Mouse (Mus musculus): Measurements from ENCODE around the gene AU022252. TPM values are rescaled to one million over a fixed set of nuclear protein-coding genes. Genes with fewer than 3 reads are reported as not detected.
A peak's percentile ranks its signal among the peaks of the same experiment; 100 is the strongest.

The AU022252 gene
- polyA plus RNA-seq, 1 experiment from 2014 or later = 3.0 TPM

DNA sequence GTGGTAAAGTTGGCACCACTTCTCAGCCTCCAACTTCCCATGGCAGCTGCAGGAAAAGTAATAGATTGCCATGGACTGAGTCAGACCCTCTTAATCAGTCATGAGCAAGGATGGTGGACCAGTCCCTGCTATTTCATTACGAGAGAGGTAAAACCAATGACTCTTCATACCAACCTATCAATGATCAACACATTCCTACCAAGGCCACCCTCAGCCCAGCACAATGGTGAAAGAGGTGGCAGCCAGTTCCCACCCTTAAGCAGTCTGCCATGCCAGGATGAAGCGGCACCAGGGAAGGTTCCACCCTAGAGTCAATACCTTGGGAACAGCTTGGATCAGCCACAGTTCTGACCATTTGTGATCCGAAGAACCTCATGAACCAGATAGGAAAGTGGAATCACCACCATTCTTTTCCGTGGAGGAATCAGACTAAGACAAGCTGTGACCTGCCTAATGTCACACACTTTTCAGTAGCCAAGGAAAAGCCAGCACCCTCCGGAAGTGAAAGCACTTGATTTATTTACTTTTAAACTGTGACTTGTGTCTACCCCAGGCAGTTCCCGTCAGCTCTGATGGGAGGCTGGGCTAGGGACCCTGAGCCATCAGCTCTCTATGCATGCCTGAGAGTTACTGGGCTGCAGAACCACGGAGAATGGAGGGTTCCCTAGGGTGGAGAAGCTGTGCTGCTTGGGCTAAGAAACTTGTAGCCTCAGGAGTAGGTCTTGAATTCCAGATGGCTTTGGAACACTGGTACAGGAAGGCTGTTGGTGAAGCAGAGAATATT, 19.7 kb upstream of the AU022252 start:
- 69% methylated on average over 7 of the region's 7 CpGs for WGBS (ENCODE audit: missing documents)
- no peaks in the 10 kb centered on the region for H3K36me3 ChIP-seq (ENCODE audit: inconsistent target)
- H3K79me2 ChIP-seq (ENCODE audit: inconsistent target) = no peaks in the 10 kb centered on the region
- H3K4me3 ChIP-seq (ENCODE audit: inconsistent target) = no peak overlapping the region
- no peak overlapping the region for H3K27ac ChIP-seq

- Histone ChIP-seq H3K27ac (no peak overlapping the region), H3K4me3 (ENCODE audit: inconsistent target) (no peak overlapping the region), H3K79me2 (ENCODE audit: inconsistent target) (no peaks in the 10 kb centered on the region), H3K36me3 (ENCODE audit: inconsistent target) (no peaks in the 10 kb centered on the region)
- WGBS (ENCODE audit: missing documents) = 95% methylated on average over 11 of the region's 11 CpGs
These were observed 16.0 kb upstream of the AU022252 start for GRCm38 (mm10) chr4:119248407-119248965.

DNA sequence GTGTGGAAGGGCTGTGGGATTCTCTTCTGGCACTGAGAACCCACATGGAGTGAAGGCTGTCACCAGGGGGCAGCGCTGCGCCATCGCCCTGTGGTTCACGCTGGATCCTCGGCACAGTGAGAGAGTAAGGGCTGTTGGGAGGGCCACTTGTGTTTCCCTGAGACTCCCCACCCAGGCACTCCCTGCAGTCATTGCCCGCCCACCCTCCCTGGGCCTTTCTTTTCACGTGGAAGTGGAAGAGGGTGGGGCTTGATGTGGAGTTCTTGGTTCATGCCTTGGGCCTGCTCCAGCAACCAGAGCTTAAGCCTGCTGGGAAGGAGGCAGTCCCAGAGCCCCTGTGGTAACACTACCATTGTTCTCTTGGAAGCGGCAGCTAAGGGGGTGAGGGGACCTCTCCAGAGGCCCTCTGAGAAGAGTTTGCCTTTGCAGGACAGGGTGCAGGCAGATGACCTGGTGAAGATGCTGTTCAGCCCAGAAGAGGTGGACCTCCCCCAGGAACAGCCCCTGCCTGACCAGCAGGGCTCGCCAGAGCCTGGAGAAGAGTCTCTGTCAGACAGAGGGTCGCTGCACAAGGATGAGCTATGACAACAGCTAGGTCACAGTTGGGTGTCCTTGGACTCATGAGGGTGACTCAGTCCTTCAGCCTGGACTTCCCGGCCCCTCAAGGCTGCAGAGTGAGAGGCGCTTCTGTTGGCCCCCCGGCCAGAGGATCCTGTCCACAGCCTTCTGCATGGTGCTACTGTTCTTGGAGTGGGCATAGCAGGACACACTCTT, 15.1 kb upstream of the AU022252 start:
- H3K27ac ChIP-seq = no peak overlapping the region
- 56% methylated on average over 13 of the region's 13 CpGs for WGBS (ENCODE audit: missing documents)

DNA sequence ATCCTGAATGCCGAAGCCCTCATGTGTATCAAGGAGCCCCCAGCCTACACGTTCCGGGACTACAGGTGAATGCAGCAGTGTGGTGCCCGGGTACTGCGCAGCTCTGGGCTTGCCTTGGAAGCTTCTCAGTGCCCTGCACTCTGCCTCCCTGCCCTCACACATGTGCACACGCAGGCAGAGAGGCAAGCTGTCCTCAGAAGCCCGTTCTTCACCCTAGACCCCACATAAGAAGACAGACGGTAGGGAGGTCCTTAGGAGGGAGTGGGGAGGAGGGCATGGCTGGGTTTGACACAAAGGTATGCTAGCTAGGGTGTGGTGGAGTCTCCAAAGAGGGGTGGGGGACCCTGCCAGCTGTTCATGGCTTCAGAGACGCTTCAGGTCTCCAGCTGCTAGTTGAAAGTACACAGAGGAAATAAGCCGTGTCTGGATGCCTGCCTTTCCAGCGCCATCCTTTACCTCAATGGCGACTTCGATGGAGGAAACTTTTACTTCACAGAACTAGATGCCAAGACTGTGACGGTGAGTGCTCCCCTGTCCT, 14.2 kb upstream of the AU022252 start:
- Histone ChIP-seq H3K4me3 (ENCODE audit: inconsistent target) (no peak overlapping the region), H3K79me2 (ENCODE audit: inconsistent target) (no peaks in the 10 kb centered on the region), H3K27ac (no peak overlapping the region), H3K36me3 (ENCODE audit: inconsistent target) (0 out of 2 replicates have a peak, but pooled peaks cover 4% of the 10 kb centered on the region)
- 89% methylated on average over 14 of the region's 14 CpGs for WGBS (ENCODE audit: missing documents)

More for the DNA sequence above, 15.1 kb upstream of the AU022252 start:
- H3K4me3 ChIP-seq (ENCODE audit: inconsistent target) = no peak overlapping the region
- H3K36me3 ChIP-seq (ENCODE audit: inconsistent target) = no peaks in the 10 kb centered on the region
- no peaks in the 10 kb centered on the region for H3K79me2 ChIP-seq (ENCODE audit: inconsistent target)

GRCm38 (mm10) chr4:119245961-119246360, 13.4 kb upstream of the AU022252 start:
- 0 out of 2 replicates have a peak, but pooled peaks cover 6% of the 10 kb centered on the region for H3K36me3 ChIP-seq (ENCODE audit: inconsistent target)
- no peak overlapping the region for H3K27ac ChIP-seq
- H3K79me2 ChIP-seq (ENCODE audit: inconsistent target) = no peaks in the 10 kb centered on the region
- 96% methylated on average over 9 of the region's 9 CpGs for WGBS (ENCODE audit: missing documents)
- no peak overlapping the region for H3K4me3 ChIP-seq (ENCODE audit: inconsistent target)

- 94% methylated on average over 7 of the region's 7 CpGs for WGBS (ENCODE audit: missing documents)
- 0 out of 2 replicates have a peak, but pooled peaks cover 6% of the 10 kb centered on the region for H3K36me3 ChIP-seq (ENCODE audit: inconsistent target)
- no peak overlapping the region for H3K4me3 ChIP-seq (ENCODE audit: inconsistent target)
- no peak overlapping the region for H3K27ac ChIP-seq
- no peaks in the 10 kb centered on the region for H3K79me2 ChIP-seq (ENCODE audit: inconsistent target)
These were observed 13.0 kb upstream of the AU022252 start for GRCm38 (mm10) chr4:119245556-119245955.

GRCm38 (mm10) chr4:119244468-119245240, 12.1 kb upstream of the AU022252 start:
- no peak overlapping the region for H3K27ac ChIP-seq
- H3K79me2 ChIP-seq (ENCODE audit: inconsistent target) = no peaks in the 10 kb centered on the region
- H3K4me3 ChIP-seq (ENCODE audit: inconsistent target) = no peak overlapping the region
- 96% methylated on average over 20 of the region's 22 CpGs for WGBS (ENCODE audit: missing documents)
- H3K36me3 ChIP-seq (ENCODE audit: inconsistent target) = 0 out of 2 replicates have a peak, but pooled peaks cover 6% of the 10 kb centered on the region

DNA sequence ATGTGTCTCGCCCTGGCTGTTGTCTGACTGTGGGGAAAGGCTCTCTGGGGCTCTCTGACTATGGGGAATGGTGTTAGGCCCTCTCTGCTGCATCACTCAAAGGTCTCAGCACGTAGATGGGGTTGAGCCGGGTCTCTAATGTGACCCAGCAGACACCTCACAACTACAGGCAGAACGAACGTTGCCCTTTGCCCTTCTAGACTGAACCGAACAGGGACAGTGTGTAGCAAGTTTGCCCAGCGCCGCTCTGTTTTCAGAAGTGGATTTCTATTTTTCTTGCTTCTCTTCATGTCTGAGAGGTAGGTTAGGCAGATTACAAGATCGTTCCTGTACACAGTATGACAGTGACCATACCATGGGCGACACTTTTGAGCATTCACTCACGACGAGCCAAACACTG, 10.1 kb upstream of the AU022252 start:
- H3K36me3 ChIP-seq (ENCODE audit: inconsistent target) = 0 out of 2 replicates have a peak, but pooled peaks cover 6% of the 10 kb centered on the region
- no peak overlapping the region for H3K4me3 ChIP-seq (ENCODE audit: inconsistent target)
- 96% methylated on average over 12 of the region's 12 CpGs for WGBS (ENCODE audit: missing documents)
- H3K27ac ChIP-seq = no peak overlapping the region
- no peaks in the 10 kb centered on the region for H3K79me2 ChIP-seq (ENCODE audit: inconsistent target)

- Histone ChIP-seq H3K79me2 (ENCODE audit: inconsistent target) (no peaks in the 10 kb centered on the region), H3K36me3 (ENCODE audit: inconsistent target) (0 out of 2 replicates have a peak, but pooled peaks cover 6% of the 10 kb centered on the region), H3K4me3 (ENCODE audit: inconsistent target) (no peak overlapping the region), H3K27ac (no peak overlapping the region)
- WGBS (ENCODE audit: missing documents) = 89% methylated on average over 14 of the region's 14 CpGs
These were observed 9.2 kb upstream of the AU022252 start for GRCm38 (mm10) chr4:119241664-119242063.

GRCm38 (mm10) chr4:119239181-119239682, 6.7 kb upstream of the AU022252 start:
- 5% methylated on average over 12 of the region's 12 CpGs for WGBS (ENCODE audit: missing documents)
- Histone ChIP-seq H3K4me3 (ENCODE audit: inconsistent target) (no peak overlapping the region; the same call in 1 of the 2 replicates), H3K27ac (0 out of 2 replicates have a peak overlapping the region, but pooled peaks have one; percentile 8), H3K36me3 (ENCODE audit: inconsistent target) (0 out of 2 replicates have a peak, but pooled peaks cover 6% of the 10 kb centered on the region), H3K79me2 (ENCODE audit: inconsistent target) (no peaks in the 10 kb centered on the region)

GRCm38 (mm10) chr4:119238661-119239060, 6.1 kb upstream of the AU022252 start:
- no peak overlapping the region for H3K4me3 ChIP-seq (ENCODE audit: inconsistent target)
- 57% methylated on average over 3 of the region's 3 CpGs for WGBS (ENCODE audit: missing documents)

GRCm38 (mm10) chr4:119234348-119234747, 1.8 kb upstream of the AU022252 start:
- WGBS (ENCODE audit: missing documents) = 91% methylated on average over 3 of the region's 3 CpGs
- H3K36me3 ChIP-seq (ENCODE audit: inconsistent target) = no peaks in the 10 kb centered on the region
- no peak overlapping the region for H3K4me3 ChIP-seq (ENCODE audit: inconsistent target)

More at GRCm38 (mm10) chr4:119238661-119239060, 6.1 kb upstream of the AU022252 start:
- Histone ChIP-seq H3K27ac (no peak overlapping the region), H3K79me2 (ENCODE audit: inconsistent target) (no peaks in the 10 kb centered on the region), H3K36me3 (ENCODE audit: inconsistent target) (0 out of 2 replicates have a peak, but pooled peaks cover 6% of the 10 kb centered on the region)

GRCm38 (mm10) chr4:119233256-119233901, 867 bp upstream of the AU022252 start:
- WGBS (ENCODE audit: missing documents) = 2% methylated on average over 36 of the region's 36 CpGs
- H3K79me2 ChIP-seq (ENCODE audit: inconsistent target) = no peaks in the 10 kb centered on the region
- H3K27ac ChIP-seq = no peak overlapping the region
- H3K4me3 ChIP-seq (ENCODE audit: inconsistent target) = peak overlapping the region; percentile 55
- no peaks in the 10 kb centered on the region for H3K36me3 ChIP-seq (ENCODE audit: inconsistent target)

More at GRCm38 (mm10) chr4:119234348-119234747, 1.8 kb upstream of the AU022252 start:
- Histone ChIP-seq H3K27ac (no peak overlapping the region), H3K79me2 (ENCODE audit: inconsistent target) (no peaks in the 10 kb centered on the region)
